Mouse (Mus musculus) kidney, postnatal 25 days (tissue): Measurements from ENCODE around the gene Gm1123.

Source experiments
- DNase-seq, 2 experiments: peaks; one replicate each; pipeline ENCODE4 v3.0.0; 2021; ENCODE audit warnings: mixed read lengths in 2 of 2

The Gm1123 gene

DNA sequence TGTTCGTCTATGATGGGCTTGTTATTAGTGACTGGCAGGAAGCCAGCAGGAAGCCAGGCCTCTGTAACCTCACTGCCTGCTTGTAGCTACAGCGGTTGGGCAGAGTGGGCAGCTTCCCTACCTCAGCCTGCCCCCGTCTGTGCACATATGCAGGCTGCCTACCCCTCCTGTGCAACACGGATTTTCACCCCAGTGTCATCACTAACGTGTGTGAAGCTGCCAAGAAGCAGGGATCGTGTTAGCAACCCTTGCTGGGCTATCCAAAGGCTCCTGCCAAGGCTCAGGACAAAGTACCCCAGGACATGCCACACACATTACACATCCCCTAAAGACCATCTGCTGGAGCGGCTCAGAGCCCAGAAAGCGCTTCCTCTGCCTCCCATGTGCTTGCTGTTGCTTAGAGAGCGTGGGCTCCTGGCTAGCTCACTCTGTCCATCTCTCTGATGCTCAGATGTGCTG, 35.6 kb downstream of the Gm1123 start:
- no peak for DNase-seq

DNA sequence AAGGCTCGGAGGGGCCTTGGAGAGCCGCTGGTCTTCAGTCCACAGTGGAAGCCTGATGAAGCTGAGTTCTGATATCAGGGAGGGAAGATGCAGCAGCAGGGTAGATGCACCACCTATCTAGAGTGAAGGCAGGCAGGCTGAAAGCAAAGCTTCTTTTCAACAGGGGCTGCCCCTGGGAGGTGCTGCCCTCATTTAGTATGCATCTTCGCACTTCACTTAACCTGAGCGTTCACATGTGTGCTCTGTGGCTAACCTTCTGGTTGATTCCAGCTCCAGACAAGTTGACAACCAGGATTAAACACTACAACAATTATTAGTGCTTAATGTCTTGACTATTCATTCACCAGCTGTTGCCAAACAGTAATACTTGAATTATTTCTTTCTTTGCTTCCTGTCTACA, 41.4 kb downstream of the Gm1123 start:
- no peak for DNase-seq

DNA sequence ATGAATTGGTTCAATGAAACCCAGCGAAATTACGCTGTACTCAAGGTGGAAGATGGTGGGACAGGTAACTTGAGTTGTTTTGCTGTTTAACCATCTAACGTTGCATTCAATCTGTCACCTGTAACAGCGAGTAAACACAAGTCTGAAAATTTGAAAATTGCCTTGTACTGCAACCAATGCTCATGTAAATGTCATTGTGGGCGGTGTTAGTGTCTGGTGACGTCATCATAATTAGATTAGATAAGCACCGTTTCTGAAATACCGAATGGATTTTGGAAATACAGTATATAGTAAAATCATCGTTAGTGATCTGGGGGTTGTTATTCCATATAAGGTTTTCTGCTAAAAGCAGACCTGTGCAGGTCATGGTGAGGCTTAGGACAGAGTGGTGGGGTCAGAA, 48.4 kb downstream of the Gm1123 start:
- DNase-seq: no peak

DNA sequence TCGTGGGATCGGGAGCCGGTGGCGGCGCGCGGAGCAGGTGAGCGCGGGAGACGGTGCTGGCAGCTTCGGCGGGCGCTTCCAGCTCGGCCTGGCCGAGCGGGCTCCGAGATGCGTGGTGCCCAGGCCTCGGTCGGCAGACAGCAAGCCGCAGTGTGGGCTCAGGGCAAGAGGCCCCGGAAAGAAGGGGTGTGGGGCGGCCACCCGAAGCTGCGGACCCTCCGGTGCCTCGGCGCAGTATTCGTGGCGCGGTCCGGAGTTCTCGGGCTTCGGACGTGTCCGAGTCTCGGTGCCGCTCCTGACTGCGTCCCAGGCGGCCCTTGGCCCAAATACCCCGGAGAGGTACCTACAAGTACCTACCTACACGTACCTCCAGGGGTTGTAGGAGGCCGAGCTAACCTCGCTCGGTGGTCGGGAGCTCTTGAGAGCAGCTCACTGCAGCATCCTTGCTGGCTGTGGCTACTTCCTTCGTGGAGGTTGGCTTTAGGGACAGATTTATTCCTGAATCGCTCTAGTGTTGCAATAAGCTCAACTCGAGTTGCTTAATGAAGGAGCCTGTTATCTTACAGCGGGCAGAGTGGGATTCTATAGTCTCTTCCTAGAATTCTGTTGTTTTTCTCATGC, 48.9 kb downstream of the Gm1123 start:
- peak in 1 of 2 experiments; percentile 8 for DNase-seq

DNA sequence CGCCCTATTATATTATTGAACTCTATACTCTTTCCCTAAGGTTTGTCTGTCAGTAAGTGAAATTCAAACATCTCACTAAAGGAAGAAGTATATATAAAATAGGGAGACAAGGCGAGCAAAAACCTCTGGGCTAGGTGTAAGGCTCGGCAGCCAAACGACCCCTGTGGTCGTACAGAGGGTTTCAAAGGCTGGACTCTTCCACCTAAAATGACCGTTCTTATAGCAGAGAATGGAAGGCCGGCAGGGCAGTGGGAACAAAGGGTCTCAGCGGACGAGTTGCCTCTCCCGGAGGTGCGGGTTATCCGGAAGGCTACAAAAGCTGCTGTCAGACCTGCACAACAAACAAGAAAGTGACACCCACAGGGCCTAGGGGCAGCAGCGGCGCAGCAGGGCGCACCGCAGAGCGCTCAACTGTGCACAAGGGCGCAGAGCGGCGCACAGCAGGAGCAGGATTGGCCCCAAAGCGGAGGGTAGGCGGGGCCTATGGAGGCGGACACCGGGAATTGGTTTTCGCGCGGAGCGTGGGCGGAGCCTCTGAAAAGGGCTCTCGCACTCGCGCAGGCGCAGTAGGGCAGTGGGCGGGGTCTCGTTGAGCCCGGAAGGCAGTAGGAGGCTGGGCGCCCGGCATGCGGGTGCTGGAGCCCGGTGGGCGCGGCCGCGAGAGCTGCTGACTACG, 49.6 kb downstream of the Gm1123 start, which contains the start of gene Faim:
TSS of gene Faim (plus strand) at position 574 of the 676 bp plus-strand sequence.
- peak; percentile 99 to 100 for DNase-seq

DNA sequence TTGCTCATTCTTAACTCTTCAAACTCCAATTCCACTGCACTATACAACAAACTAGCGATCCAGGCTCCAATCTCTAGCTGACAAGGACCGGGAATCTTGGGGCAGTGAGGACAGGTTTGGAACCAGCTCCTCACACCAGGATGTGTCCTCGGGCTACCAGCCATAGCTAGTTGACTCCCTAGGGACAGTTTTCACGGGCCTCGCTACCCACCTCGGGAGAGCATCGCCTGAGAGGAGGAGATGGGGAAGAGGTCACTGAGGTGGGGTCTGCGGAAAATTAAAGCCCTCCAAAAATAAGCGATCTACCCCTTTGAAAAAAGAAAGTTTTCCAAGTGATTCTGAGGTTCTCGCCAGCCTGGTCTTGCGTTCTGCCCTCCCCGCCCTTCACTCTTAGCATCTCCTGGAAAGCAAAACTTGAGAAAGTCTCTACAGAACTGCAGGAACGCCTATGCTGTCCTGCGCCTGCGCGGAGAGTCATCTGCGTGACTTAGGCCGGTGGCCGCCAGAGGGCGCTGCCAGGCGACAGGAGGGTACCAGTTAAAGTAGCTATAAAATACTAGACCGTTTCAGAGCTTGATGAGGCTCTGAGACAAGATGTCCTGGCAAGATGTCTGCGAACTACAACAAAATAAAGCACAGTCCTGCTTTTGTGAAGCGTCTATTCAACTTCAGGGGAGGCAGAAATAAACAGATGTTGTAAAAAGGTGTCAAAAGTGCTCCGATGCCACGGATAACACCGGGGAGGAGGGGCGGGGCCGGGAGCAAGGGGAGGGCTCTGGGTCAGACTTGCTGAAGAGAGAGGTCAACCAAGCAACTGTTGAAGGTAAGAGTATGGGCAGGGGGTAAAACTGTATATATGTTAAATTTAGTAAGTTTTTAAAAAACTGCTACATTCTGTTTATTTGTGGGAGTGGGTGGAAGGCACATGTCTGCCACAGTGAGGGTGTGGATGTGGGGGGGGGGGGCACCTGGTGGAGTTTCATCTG, 55.8 kb downstream of the Gm1123 start:
- DNase-seq: peak; percentile 89 to 92

- no peak for DNase-seq
Observed at GRCm38 (mm10) chr9:98976520-98976919, 59.0 kb downstream of the Gm1123 start.

- DNase-seq: no peak
Observed at GRCm38 (mm10) chr9:98976081-98976480, 59.4 kb downstream of the Gm1123 start.

- no peak for DNase-seq
Observed at GRCm38 (mm10) chr9:98974898-98975297, 60.6 kb downstream of the Gm1123 start.

DNA sequence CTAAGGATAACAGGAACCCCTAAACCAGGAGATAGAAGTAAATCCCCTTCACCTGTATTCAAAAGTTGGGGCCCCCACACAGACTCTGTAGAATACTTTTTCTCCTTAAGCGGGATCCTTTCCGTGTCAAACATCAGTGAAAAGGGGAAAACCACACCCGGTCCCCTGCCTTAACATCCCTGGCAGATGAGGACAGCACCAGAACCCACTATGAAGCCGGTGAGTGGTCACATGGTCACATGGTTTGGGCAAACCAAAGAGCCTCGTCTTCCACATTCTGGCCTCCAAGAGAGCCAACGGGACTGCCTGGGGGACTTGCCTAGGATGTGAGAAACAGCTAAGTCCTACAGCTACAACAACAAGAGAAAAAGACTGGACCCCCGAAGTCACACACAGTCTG, 62.0 kb downstream of the Gm1123 start:
- no peak for DNase-seq

DNA sequence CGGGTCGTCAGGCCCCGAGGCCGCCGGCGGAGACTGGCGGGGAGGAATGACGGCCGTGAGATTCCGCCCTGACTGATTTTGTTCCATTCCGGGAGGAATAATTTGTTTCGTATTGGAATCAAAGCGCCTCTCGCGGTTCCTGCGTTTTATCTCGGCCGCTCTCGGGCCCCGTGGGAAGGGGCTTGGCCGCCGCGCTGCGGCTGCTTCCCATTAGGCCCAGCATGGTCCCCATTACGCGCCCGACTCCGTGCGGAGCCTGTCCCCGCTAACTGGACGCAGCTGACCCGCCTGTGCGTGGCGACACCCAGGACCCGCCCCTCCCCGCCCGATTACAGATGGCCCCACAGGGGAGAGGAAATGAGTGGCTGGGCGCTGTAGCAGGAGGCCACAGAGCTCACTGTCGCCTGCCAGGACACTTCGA, 62.4 kb downstream of the Gm1123 start:
- DNase-seq: no peak

- peak; percentile 48 to 50 for DNase-seq
Observed at GRCm38 (mm10) chr9:98965084-98965483, 70.4 kb downstream of the Gm1123 start.

- DNase-seq: no peak
Observed at GRCm38 (mm10) chr9:98963661-98964060, 71.9 kb downstream of the Gm1123 start.

DNA sequence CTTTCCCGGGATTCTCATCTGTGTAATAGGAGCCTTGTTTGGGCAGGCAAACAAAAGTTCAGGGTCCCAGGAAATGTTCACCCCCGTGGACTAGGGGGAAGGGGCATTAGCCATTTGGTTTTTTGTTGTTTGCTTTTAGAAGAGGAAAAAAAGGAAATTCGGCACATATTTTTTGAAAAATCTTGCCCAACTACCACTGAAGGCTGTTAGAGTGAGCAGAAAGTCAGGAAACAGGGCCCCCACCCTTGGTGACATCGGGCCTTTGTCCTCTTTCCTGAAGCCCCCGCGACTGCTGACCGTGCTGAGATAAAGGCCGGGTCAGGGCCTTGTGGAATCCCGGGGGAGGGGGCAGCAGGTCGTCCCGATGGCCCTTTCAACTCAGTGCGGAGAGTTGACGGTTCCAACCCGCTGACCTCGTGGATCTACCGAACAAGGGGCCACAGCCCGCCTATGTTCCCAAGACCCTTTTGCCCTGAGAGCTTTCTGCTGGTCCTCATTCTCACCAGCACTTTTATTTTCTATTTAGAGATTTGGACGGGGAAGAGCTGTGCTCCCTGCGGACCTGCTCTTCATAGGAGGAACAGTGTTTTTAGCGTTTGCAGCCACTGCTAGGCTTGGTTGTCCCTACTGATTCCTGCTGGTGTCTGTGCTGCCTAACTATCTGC, 72.9 kb downstream of the Gm1123 start:
- DNase-seq: no peak

- no peak for DNase-seq
Observed at GRCm38 (mm10) chr9:98961591-98962477, 73.7 kb downstream of the Gm1123 start.

GRCm38 (mm10) chr9:98960348-98960747, 75.2 kb downstream of the Gm1123 start:
- DNase-seq: no peak

GRCm38 (mm10) chr9:98959851-98960250, 75.7 kb downstream of the Gm1123 start:
- no peak for DNase-seq

GRCm38 (mm10) chr9:98958628-98959027, 76.9 kb downstream of the Gm1123 start:
- no peak for DNase-seq

GRCm38 (mm10) chr9:98957751-98958351, 77.7 kb downstream of the Gm1123 start:
- DNase-seq: no peak
